Mouse (Mus musculus) lung, adult 2 months (tissue): ENCODE data around the gene Rgs3. TPM values are rescaled to one million over a fixed set of nuclear protein-coding genes. Genes with fewer than 3 reads are reported as not detected.

Experiments
- DNase-seq: peaks from one replicate; pipeline ENCODE4 v3.0.0; 2022
- H3K4me1 ChIP-seq: fragments of 200-500 bp; 2 replicates; pipeline ENCODE4 v1.6.1; 2011; ENCODE audit warnings: low read length; ENCODE audit not compliant: control insufficient read depth, insufficient read depth
- H3K4me3 ChIP-seq: fragments of 200-500 bp; replicated peaks from 2 replicates; pipeline ENCODE3; 2011; ENCODE audit warnings: low read depth, mild to moderate bottlenecking, control low read depth, low read length; ENCODE audit errors: extremely low read depth
- CTCF ChIP-seq: fragments of 200-500 bp; IDR thresholded peaks from 2 replicates; pipeline ENCODE4 v1.5.1; 2011; ENCODE audit warnings: mild to moderate bottlenecking, low read length, control low read depth; ENCODE audit not compliant: insufficient read depth
- POLR2A ChIP-seq: fragments of 200-500 bp; IDR thresholded peaks from 2 replicates; pipeline ENCODE4 v1.6.1; 2011; ENCODE audit warnings: low read depth, mild to moderate bottlenecking, control low read depth, low read length, borderline replicate concordance; ENCODE audit errors: extremely low read depth
- WGBS: fragments of 180-500 bp; shearing (Covaris S2); methylation state at CpG from one replicate; pipeline ENCODE4 v1.1.7; 2018; 5-methylcytosine and 5-hydroxymethylcytosine counted together
- polyA plus RNA-seq: library from polyadenylated mRNA; depleted of rRNA; stranded (reverse); fragments of >200 nt; gene quantifications from 2 replicates; pipeline ENCODE4 v1.2.3, GENCODE M21; 2012

Rgs3 gene
- polyA plus RNA-seq, 1 experiment = 97.1 TPM

DNA sequence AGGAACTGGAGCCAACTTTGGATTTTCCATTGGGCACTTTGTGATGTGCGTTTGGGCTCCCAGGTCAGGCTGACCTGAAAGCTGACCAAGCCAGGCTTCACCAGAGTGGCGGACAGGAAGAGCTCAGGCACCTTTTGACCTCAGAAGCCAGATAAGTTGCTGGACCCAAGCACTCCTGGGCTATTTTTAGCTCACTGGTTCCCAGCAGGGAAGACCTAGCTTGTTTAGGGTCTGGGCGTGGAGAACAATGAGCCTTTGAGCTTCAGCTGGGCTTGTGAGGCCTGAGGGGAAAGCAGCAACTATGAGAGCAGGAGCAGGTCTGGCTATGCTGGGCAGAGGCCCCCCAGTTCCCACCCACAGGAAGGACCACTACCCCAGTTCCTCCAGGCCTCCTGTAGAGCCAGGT, 162.4 kb downstream of the Rgs3 start:
- no peak for TF ChIP-seq CTCF
- no peak for DNase-seq
- WGBS = 58% methylated on average over 3 of the region's 3 CpGs
- no peak overlapping the region for H3K4me3 ChIP-seq
- H3K4me1 ChIP-seq = no peaks in the 10 kb centered on the region

DNA sequence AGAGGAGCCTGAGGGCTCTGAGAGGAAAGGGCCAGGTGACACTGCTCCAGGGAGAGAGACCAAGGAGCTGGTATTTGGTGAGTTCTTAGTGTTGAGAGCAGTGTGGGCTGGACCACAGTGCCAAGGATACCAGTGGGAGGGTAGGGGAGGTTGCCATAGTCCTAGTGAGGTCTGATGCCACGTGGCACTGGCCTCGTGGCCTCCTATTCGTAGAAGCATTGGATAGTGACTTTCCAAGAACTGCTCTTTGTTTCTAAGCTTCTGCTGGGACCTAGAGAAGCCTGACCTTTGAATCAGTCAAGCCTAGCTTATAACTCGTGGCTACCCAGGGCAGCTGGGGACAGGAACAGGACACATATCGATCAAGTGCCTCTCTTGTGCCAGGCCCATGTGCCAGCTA, 164.1 kb downstream of the Rgs3 start:
- no peak for TF ChIP-seq POLR2A
- WGBS = 90% methylated on average over 5 of the region's 5 CpGs

DNA sequence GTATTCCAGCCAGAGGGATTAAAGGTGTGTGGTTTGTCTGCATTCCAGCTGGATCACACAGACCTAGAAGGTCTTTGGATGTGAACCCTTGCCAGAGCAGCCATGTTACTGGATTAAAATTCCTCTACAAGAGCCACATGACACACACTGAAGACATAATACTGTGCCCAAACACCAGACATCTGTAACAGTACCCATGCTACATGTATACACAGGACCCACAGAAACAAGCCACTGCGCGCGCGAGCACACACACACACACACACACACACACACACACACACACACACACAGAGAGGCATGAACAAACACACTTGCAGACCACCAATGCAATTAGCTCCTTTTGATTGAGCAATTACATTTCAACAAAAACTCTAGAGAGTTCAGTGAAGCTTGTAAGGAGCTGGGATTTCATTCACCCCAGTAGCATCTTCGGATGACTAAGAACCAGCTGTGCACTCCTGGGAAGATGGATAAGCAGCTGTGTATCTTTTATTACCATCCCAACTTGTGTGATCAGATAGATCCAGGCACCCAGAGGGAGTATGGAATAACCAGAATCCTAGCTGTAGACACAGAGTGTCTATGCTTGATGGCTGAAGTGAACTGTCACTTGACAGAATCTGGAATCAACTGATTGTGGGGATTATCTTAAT, 166.8 kb downstream of the Rgs3 start:
- Histone ChIP-seq H3K4me1 (no peaks in the 10 kb centered on the region), H3K4me3 (no peak overlapping the region)
- DNase-seq = no peak
- no peak for TF ChIP-seq POLR2A
- no peak for TF ChIP-seq CTCF
- 93% methylated on average over 5 of the region's 5 CpGs for WGBS

More for the DNA sequence above, 164.1 kb downstream of the Rgs3 start:
- H3K4me3 ChIP-seq = no peak overlapping the region
- DNase-seq = no peak
- no peaks in the 10 kb centered on the region for H3K4me1 ChIP-seq

DNA sequence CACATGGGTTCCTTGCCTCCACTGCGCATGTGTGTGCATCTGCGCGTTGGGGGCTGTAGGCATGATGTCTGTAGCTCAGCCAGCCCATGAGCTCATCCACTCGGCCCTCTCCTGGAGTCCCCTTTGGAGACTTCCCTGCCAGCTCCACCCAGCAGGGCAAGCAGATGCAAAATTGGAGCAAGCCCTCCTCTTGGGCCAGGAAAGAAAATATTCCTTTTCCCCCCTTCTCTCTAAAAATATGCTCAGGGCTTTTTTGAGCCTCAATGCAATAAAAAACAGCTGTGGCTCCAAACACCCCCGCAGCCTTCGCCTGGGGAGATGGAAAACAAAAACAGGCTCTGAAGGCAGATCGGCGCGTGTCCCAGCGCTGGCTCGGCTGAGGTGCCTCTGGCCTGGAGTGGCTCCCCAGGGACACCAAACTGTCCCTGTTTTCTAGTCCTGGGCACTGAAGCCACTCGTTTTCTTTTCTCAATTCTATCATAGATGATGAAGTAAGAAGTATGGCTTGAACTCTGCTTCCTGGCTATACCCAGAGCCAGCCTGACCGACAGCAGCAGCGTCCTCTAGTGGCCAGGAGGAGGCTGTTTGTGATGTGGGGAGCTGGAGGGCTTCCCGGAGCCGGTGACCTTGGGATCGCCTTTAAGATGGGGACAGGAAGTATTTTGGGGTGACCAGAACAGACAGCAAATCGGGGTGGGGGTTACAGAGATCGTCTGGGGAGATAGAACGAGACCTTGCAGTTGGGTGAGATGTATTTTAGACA, 168.1 kb downstream of the Rgs3 start:
- WGBS = 70% methylated on average over 20 of the region's 20 CpGs
- no peak for DNase-seq
- TF ChIP-seq POLR2A (no peak), CTCF (no peak)
- no peaks in the 10 kb centered on the region; the same call in 1 of the 2 replicates for H3K4me1 ChIP-seq
- H3K4me3 ChIP-seq = no peak overlapping the region

DNA sequence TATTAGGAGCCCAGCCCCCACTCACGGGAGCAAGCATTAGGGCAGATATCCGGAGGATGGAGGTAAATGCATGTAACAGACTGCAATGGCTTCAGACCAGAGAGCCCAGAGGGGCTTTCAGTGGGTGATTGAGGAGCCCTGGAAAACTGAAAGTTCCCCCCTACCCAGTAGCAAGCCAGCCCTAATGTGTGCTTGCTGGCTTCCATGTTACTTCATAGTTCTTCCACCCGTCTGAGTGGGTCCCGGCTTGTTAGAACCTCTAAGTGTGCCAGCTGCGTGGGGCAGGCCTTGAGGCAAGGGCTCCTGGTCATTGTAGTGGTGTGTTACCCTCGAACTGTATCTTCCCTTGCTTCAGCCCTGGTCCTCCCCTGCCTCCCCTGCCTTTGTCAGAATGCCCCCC, 168.8 kb downstream of the Rgs3 start:
- no peak for DNase-seq
- 89% methylated on average over 6 of the region's 6 CpGs for WGBS
- H3K4me1 ChIP-seq = no peaks in the 10 kb centered on the region; the same call in 1 of the 2 replicates
- no peak overlapping the region for H3K4me3 ChIP-seq
- TF ChIP-seq CTCF (no peak), POLR2A (no peak)

DNA sequence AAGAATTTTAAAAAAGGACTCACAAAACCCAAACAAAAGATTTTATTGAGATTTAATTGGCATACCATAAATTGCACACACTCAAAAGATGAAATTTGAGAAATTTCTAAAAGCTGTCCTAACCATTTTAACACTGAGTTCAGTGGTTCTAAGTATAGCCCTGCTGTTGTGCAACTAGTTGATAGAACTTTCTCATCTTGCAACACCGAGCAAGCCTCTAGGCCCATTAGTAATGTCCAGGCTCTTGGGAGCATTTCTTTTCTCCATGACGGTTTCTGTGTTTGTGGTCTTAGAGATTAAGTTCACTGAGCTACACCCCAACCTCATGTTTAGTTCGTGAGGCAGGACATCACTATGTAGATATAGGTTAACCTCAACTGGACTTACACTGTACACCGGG, 169.5 kb downstream of the Rgs3 start:
- H3K4me1 ChIP-seq = no peaks in the 10 kb centered on the region; the same call in 1 of the 2 replicates
- WGBS = 59% methylated on average over 4 of the region's 4 CpGs
- TF ChIP-seq CTCF (no peak), POLR2A (no peak)
- no peak for DNase-seq
- H3K4me3 ChIP-seq = no peak overlapping the region

DNA sequence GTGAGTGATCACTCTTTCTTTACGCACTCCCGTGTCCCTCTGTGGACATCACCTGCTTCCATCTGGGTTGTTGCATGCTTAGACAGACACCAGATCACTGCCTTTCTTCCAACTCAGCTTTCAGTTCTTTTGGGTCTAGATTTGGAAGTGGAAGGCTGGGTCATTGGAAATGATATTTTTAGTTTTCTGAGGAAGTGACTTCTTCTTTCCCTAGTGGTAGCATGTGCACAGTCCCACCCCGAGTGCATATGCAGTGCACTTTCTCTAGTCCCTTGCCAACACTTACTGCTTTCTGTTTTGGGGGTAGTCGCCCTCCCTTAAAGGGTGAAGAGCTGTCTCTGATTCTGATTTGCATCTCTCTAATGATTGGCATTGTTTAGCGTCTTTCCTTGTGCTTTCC, 170.3 kb downstream of the Rgs3 start:
- 65% methylated on average over 5 of the region's 5 CpGs for WGBS
- DNase-seq = no peak
- no peaks in the 10 kb centered on the region; the same call in 1 of the 2 replicates for H3K4me1 ChIP-seq
- H3K4me3 ChIP-seq = no peak overlapping the region
- no peak for TF ChIP-seq POLR2A
- no peak for TF ChIP-seq CTCF

DNA sequence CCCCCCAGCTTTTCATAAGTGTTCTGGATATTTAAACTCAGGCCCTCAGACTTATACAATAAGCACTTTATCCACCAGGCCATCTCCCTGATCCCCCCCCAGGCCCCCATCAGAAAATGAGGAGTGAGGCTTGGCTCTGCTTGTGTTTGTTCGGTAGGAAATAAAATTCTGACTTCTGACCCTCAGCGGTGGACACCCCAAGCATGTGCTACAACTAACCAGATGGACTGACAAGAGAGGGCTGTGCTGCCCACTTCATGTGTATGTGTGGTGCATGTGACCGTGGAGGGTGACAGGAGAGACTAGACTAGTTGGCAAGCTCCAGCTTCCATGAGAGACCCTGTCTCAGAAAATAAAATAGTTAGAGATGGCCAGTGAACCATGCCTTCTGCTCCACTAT, 171.2 kb downstream of the Rgs3 start:
- WGBS = 76% methylated on average over 3 of the region's 3 CpGs
- no peak for DNase-seq
- TF ChIP-seq POLR2A (no peak), CTCF (no peak)
- Histone ChIP-seq H3K4me3 (no peak overlapping the region), H3K4me1 (peaks cover 2% of the 10 kb centered on the region)

DNA sequence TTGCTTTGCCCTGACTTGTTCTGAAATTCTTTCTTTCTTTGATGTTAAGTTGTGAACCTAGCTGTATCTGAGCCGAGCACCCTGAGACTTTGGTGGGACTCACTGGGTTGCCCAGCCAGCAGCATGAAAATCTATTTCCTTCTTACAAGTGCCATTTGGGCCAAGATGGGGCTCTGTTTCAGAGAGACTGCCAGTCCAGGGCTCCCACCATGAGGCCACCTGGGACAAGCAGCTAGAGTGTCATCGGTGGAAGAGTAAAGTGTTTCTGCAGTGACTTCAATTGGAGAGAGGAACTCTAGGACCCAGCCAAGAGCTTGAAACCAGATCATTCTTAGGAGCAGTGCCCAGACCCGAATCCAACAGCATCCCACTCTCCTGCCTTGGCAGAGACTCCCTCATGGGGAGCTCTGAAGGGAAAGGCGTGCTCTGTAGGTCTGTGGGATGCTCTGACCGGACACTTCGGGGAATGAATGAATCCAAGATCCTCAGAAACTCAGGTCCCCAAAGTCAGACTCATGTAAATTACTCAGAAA, 171.9 kb downstream of the Rgs3 start:
- peaks cover 8% of the 10 kb centered on the region for H3K4me1 ChIP-seq
- 73% methylated on average over 6 of the region's 6 CpGs for WGBS

DNA sequence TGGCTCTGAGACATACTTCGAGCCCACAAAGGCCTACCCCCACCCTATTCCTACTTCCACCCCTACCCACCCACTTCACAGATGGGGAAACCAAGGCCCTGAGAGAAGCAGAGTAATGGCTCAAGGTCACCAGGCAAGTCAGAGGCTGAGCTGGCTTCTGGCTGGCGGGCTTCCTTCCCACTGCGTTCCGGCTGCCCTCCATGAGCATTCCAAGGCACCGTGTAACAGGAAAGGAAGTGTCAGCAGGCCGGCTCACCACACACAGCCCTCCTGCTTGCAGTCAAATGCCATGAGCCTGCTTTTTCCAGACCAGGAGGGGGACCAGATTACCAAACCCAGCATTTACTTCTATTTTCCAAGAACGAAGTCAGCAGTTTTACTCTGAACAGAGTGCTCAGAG, 172.4 kb downstream of the Rgs3 start:
- peaks cover 11% of the 10 kb centered on the region for H3K4me1 ChIP-seq
- 40% methylated on average over 7 of the region's 7 CpGs for whole genome bisulfite sequencing
- TF ChIP-seq POLR2A = no peak
- no peak for TF ChIP-seq CTCF
- DNase-seq = no peak
- H3K4me3 ChIP-seq = no peak overlapping the region

More for the DNA sequence above, 171.9 kb downstream of the Rgs3 start:
- no peak for TF ChIP-seq POLR2A
- no peak for TF ChIP-seq CTCF
- DNase-seq = no peak
- no peak overlapping the region for H3K4me3 ChIP-seq
